Mouse (Mus musculus) retina, embryonic 14.5 days (tissue): ENCODE measurements around the gene Mgat2.

Experiments used
- DNase-seq: peaks from one replicate; pipeline ENCODE4 v3.0.0-alpha.2; 2015; ENCODE audit warnings: low spot score

Gene Mgat2

DNA sequence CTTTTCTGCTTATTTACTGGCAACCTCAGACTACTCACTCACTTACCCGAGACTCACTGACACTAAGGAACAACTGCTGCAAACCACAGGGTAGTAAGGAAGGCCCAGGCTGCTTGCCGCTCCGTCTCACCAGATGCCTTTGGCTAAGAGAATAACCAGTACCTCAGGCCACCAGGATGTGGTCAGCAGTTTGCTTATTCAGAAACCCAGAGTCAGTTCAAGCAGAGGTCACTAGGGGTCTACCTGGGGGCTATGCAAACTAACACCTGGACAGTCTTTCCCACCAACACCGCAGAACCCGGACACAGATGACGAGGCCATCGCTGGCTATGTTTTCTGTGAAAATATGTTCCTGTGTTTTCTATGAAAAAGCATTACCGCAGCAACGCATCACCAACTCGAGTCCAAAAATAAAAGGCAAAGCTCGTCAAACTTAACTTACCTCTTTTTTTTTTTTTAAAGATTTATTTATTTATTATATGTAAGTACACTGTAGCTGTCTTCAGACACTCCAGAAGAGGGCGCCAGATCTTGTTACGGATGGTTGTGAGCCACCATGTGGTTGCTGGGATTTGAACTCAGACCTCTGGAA, 29.3 kb downstream of the Mgat2 start:
- DNase-seq = no peak

GRCm38 (mm10) chr12:69214393-69214792, 30.4 kb downstream of the Mgat2 start:
- no peak for DNase-seq

GRCm38 (mm10) chr12:69215000-69215785, 31.2 kb downstream of the Mgat2 start:
- no peak for DNase-seq

GRCm38 (mm10) chr12:69216587-69216986, 32.6 kb downstream of the Mgat2 start:
- DNase-seq = no peak

DNA sequence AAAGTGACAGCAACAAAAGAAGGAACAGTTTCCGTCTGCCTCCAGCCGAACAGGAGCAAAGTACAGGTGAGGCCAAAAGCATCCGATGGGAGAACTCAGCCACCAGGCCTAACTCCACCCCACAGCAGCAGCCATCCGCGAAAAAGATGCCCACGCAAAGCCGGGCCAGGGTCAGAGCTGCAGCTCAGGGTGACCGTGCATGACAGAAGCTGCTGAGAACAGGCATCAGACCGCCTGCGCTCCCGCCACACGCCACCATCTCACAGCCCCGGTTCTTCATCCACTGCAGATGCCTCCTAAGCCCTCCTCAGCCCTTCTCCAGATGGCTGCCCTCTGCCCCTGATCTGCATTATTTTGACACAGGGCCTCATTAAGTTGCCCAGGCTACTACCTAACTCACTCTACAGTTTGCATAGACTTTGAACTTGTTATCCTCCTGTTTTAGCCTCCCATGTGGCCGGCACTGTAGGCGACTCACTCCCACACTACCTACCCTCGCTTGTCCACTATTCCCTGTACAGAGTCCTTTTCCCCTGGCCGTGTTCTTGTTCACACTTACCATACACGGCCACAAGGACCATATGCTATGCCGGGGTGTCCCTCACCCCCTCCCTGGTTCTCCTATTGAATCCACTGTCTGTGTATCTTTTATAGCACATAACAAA, 36.8 kb downstream of the Mgat2 start:
- no peak for DNase-seq

DNA sequence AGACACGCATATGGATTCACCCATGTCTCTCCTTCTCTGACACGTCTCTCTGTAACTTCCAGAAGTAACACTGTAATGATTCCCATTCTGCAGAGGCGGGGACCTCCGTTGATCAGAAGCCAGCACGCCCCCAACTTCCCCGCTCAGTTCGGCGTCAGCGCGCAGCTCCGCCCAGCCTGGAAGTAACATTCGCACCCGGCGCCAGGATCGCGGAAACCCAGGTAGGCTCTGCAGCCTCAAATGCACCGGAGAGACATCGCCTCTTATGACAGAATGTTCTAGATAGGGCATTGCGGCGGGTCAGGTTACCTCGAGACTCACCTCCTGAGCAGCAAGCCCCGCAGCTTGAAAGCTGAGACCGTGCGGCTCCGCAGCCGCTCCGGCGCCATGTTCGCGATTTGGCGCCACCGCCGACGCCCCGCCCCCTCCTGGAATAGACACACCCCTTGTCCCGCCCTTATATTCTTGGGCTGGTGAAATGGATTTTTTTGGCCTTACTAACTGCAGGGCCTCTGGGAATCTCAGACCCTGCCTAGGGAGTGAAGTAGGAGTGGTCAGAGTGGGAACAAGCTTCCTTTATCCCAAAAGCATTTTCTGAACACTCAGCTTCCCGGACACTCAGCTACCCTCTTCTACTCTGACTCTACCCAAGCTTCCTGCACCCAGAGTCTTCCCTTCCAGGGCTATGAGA, 44.0 kb downstream of the Mgat2 start, which contains the start of gene Pole2:
TSS of gene Pole2 (minus strand) at position 420 of the 691 bp plus-strand sequence.
- peak; percentile 88 for DNase-seq

DNA sequence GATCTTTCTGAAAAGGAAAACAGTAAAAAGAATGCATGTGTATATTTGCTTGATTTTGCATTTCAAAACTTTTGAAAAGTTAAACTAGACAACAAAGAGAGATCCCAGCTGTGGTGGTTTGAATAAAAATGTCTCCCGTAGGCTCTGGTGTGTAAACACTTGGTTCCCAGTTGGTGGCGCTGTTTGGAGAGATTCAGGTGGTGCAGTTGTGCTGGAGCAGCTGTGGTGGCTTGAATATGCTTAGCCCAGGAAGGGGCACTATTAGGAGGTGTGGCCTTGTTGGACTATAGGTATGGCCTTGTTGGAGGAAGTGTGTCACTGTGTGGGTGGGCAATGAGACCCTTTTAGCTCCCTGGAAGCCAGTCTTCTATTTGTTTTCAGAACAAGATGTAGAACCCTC, 45.3 kb downstream of the Mgat2 start:
- DNase-seq = no peak

GRCm38 (mm10) chr12:69235782-69236181, 51.8 kb downstream of the Mgat2 start:
- no peak for DNase-seq
